Mouse (Mus musculus) kidney, adult 11 months (tissue): ENCODE data around the gene Olfr1279.
"Not testable (repeated sequence)": the region's sequence is repeated elsewhere in the genome, so short reads cannot be mapped to it uniquely, and the experiment has no call there.

ENCODE experiments used
- DNase-seq: peaks from one replicate; pipeline ENCODE4 v3.0.0; 2022

Gene Olfr1279

DNA sequence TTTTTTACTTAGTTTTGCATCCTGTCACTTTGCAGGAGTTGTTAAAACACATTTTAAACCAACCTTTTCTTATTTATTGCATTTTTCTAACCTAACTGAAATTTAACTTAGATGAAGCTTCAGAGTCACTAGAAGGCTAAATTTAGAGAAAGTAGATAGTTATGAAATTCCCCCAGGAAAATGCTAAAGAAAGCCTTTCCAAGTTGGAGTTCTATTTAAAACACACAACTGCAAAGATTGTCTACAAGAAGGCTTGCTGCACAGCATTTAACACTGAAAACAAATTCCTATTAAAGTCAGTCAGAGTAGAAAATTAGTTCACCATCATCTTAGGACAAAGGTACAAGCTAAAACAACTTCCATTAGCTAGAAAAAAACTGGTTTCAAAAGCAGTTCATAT is at the start of gene Olfr1279:
TSS of gene Olfr1279 (plus strand) at position 262 of the 400 bp plus-strand sequence.
- DNase-seq: no peak

DNA sequence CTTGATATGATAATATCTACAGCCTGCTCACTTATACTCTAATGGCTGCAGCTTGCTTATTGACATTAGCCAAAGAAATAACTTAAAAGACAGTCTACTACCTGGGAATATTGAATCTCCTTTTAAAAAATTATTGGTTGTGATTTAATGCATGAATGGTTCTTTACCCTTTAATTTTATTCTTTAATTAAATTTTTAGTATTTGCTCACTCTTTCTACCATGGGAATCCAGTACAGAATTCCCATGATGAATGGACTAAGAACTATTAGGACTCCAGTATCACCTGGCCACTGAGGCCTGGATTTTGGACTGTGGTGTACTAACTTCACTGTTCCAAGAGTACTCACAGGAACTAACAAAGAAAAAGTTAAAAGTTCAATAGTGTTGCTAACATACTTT is 46.2 kb upstream of the Olfr1279 start, which contains the start of gene Olfr1276:
TSS of gene Olfr1276 (plus strand) at position 301 of the 400 bp plus-strand sequence.
- no peak for DNase-seq

DNA sequence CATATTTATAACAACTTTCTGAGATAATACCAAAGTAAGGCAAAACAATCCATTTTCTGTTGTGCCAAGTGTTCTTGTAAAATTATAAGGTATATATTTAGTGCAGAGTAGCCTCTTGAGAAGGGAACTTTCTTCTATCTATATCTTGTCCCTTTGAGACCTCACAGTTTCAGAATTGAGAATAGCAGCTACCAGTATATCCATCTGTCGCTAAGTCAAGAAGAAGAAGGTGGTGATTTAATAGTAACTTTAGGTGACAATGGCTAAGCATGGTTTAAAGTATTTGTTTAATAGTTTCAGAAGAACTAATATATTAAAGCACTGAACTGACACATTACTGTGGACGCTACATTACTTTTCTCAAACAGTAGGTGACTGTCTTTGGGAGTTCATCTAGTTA is 26.4 kb upstream of the Olfr1279 start, which contains the start of gene Olfr1277:
TSS of gene Olfr1277 (minus strand) at position 101 of the 400 bp plus-strand sequence.
- no peak for DNase-seq

DNA sequence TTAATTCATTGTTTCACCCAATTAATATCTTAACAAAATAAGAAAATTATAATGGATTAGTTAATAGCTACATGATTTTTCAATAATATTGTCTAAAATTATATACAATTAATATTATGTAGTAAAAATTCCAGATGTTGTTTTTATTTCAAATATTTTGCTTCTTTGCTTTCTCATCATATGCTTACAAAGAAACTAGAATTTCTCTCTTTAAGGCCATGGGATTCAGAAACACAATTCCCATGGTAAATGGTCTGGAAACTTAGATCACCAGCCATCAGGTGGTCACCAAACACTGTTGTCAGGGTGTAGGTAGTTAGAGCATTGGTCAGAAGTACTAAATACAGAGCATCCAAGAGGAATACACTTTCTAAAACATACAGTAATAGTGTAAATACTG is 10.6 kb upstream of the Olfr1279 start, which contains the start of gene Olfr1278:
TSS of gene Olfr1278 (plus strand) at position 301 of the 400 bp plus-strand sequence.
- no peak for DNase-seq

- DNase-seq: no peak
These were observed 1.9 kb upstream of the Olfr1279 start for GRCm38 (mm10) chr2:111298541-111298940.

DNA sequence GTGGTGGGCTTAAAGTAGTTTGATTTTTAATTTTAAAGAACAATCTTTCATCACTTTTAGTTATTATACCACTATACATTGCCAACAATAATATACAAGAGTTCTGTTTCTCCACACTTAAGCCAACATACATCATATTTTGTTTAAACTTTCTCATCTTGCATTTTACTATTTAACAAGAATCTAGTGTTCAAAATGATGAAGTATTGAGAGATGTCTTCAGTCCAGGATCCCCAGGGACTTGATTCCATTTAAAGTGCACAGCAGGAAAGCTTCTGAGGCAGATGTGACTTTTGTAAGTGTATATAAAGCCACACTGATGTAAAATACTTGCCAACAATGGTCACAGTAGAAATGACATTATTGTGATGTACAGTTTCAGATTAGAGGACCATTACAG is 13.3 kb downstream of the Olfr1279 start, which contains the start of gene Olfr1280:
TSS of gene Olfr1280 (plus strand) at position 301 of the 400 bp plus-strand sequence.
- DNase-seq: no peak

- DNase-seq: no peak
These were observed 25.8 kb downstream of the Olfr1279 start, which contains the start of gene Olfr1281 for GRCm38 (mm10) chr2:111326220-111326619. TSS of gene Olfr1281 (plus strand) at chr2:111326520.

GRCm38 (mm10) chr2:111333721-111334120 is 33.3 kb downstream of the Olfr1279 start:
- not testable (repeated sequence) for DNase-seq

DNA sequence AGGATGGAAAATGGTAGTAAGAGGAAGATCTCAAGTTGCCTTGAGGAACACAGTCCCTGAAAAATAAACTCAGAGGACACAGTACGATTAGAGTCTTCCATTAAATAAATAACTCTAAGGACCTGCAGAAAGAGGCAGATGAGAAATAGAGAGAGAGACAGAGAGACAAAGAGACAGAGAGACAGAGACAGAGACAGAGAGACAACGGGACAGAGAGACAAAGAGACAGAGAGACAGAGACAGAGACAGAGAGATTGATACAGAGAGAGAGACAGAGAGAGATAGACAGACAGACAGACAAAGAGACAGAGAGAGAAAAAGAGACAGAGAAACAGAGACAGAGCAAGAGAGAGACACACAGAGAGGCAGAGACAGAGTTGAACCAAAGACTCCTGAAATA is 35.5 kb downstream of the Olfr1279 start, which contains the start of gene Olfr1282:
TSS of gene Olfr1282 (minus strand) at position 101 of the 400 bp plus-strand sequence.
- no peak for DNase-seq
